Mouse (Mus musculus) cerebellum, postnatal 25 days (tissue): Measurements from ENCODE around the gene Nfx1.
A peak's percentile ranks its signal among the peaks of the same experiment; 100 is the strongest.
"Not testable (repeated sequence)": the region's sequence is repeated elsewhere in the genome, so short reads cannot be mapped to it uniquely, and the experiment has no call there.

ENCODE experiments used
- DNase-seq, 2 experiments: peaks; one replicate each; pipeline ENCODE4 v3.0.0; 2021; ENCODE audit warnings: mixed read lengths in 2 of 2

Nfx1 gene

DNA sequence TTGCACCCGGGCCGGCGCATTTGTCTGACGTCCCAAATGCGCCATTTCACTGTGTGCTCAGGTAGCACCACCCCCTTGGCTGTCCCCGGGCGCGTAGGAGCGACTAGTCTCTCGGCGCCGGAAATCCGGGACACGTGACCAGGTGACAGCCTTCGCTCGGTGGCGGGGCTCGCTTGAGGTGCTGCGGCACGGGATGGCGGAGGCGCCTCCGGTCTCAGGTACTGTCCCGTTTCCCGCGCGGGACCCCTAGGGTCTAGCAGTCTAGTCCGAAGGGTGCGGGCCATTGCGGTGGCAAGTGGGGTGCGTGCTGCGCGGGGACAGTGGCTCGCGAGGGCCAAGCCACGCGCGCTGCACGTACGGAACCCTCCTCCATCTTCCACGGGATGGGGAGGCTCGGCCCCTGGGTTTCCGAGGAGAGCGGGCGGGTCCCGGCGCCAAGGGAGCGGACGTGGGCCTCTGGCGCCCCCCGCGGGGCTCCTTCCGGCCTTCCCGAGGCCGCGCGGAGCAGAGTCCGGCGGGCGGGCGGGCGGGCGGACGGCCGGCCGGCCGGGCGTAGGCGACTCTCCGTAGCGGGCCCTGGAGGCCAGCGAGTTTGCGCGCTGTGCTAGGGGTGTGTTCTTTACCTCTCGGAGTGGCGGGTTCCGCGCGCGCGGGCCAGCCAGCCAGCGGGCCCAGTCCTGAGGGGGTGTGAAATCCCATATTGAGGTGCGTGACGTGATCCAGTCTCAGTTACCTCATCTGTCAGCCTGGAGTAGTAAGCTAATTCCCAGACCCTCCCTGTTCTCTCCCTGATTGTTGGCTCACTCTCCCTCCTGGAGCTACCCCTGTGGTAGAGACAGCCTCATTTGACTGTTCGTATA, at the start of gene Nfx1:
Nfx1 (plus strand) TSS at position 65 of the 860 bp plus-strand sequence.
- DNase-seq = peak; percentile 97 to 98

DNA sequence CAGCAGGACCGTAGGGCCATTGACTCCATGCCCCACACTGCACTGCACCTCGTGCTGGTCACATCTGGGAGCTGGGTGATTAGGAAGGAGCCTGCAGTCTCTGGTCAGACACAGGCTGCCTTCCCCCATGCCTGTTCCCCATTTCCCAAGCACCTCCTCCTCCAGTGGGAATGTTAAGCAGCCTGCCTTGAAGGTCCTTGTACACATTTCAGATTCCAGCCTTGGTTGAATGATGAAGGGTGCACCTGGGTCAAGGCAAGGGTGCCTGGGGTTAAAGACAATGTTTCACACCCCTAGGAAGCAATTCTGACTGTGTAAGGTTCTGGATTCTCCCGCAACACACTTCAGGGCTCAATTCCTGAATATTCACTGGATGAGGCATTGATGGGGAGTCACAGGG, 49.4 kb upstream of the Nfx1 start:
- DNase-seq = no peak

DNA sequence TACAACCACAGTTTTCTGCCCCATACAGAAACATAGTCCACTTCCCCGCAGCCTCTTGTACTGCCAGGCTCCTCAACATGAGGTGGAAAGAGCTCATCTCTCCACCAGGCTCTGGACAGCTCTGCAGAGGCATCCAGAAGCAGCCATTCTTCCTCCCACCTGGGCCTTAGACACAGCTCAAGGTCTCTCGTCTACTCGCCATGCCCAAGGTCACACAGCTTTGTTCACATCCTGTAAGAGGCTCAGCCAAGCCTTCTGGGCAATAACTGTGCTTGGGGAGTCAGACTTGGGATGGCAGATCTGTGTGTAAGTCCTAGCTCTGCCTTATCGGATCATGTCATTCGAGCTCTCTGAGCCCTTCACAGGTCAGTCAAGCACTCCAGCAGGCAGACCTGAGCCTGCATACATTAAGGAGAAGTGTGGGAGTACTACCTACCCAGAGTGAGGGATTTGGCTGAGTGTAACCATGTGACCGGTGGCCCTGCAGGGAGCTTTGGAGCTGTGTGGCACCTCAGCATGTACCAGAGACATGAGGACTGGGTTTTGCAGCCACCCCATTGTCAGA, 47.5 kb upstream of the Nfx1 start:
- DNase-seq = no peak

DNA sequence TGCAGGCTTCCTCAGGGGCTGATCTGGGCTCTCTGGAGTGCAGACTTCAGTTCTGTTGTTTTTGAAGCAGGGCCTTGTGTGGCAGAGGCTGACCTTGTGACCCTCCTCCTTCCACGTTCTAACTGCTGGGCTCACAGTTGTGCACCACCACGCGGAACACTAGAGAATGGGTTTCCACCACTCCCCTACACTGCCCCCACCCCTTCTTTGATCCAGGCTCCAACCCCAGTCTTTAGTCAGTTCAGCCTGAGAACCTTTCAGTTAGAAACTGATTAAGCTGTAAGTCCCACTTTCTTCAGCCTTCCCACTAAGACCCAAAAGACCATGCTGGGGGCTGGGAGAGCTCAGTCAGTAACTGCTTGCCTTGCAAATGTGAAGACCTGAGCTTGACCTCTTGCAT, 45.1 kb upstream of the Nfx1 start:
- no peak for DNase-seq

DNA sequence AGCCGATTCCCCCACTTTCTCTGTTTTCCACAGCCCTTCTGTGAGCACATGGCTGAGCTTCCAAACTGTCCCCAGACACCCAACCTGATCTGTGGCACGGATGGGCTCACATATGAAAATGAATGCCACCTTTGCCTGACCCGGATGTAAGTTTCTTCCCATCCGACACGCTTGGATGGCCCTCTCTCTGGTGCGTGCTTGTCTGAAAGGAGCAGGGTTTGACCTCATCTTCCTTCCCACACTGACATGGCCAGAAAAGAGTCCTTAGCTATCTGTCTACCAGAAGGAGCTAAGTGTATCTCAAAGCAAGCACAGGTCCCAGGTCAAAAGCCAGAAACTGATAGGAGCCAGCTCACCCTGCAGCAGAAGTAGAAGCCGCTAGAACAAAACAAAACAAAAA, 41.7 kb upstream of the Nfx1 start:
- no peak for DNase-seq

DNA sequence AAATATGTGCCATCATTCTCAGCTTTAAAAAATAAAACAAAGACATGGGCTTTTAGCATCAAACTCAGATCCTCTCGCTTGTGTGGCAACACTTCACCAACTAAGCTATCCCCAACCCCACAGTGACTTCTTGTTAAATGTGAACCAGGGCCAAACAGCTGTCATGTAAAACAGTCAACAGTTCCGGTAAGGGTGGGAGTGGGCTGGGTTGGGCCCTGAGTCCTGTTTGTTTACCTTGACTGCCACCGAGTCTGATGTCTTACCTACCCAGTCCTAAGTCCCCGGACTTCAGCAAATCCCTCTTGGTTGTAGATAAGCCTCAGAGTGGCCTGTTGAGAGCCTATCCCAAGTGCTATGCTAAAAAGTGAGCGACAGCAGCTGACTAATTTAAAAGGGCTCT, 37.0 kb upstream of the Nfx1 start:
- DNase-seq = no peak

DNA sequence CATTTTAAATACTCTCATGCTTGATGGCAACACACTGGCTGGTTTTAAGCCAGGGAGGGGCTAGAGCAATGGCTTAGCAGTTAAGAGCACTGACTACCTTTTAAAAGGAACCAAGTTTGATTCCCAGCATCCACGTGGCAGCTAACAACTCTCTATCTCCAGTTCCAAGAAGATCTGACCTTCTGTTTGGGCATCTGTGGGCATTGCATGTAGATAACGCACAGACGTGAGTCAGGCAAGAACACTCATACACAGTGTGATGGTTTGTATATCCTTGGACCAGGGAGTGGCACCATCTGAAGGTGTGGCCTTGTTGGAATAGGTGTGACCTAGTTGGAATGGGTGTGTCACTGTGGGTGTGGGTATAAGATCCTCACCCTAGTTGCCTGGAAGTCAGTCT, 36.3 kb upstream of the Nfx1 start:
- DNase-seq = not testable (repeated sequence)

DNA sequence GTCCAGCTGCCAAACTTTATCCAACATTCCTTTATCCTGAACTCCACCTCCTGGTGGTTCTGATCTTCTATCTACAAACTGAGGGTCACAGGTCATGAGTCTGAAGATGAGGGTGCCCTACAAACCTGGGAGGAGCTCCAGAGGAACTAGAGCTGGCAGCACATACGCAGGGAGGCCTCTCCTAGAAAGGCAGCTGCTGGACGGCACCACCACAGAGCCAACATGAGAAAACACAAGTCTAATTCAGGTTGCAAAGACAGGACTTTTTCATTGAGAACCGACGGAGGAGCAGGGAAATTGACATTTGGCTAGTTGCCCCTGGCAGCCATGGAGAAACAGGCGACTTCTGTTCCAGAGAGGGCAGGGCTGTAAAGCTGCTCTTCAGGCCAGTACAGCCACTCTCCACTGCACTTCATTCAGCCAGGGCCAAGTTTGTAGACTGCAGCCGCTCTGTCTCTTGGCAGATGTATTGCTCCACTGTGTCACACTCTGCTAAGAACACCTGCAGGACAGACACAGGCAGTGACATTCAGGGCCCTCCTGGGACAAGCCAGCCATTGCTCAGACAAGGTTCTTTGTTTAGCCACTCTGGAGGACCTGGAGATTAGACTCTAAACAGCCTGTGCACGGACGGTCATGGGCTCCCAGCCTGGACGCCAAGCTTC, 34.4 kb upstream of the Nfx1 start:
- peak; percentile 23 to 45 for DNase-seq

DNA sequence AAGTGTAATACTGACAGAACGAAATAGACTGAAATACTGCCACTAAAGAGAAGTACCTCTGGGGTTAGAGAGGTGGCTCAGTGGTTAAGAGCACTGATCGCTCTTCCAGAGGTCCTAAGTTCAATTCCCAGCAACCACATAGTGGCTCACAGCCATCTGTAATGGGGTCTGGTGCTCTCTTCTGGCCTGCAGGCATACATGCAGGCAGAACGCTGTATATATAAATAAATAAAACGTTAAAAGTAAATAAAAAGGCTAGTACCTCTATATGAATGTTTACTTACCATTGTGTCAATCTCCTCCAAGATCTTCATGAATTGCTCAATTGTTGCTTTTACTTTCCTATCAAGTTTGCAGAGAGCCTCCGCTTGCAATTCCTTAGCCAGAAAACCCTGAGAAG, 31.9 kb upstream of the Nfx1 start:
- no peak for DNase-seq

DNA sequence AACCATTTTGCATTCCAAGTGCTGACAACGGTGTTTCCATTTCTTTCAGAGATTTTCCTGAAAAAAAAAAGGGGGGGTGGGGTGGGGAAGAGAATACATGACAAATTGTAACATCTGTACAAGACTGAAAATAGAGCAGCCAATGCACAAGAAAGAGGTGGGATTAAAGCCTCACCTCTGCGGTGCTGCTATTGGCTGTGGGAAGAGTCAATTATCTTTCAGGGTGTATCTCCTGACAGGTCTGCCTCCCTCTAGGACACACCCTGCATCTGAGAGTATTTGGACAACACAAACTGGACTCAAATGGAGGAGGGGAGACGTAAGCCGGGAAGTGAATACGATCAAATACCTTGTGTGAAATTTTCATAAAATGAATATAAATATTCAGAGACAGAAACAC, 27.1 kb upstream of the Nfx1 start:
- DNase-seq = no peak

DNA sequence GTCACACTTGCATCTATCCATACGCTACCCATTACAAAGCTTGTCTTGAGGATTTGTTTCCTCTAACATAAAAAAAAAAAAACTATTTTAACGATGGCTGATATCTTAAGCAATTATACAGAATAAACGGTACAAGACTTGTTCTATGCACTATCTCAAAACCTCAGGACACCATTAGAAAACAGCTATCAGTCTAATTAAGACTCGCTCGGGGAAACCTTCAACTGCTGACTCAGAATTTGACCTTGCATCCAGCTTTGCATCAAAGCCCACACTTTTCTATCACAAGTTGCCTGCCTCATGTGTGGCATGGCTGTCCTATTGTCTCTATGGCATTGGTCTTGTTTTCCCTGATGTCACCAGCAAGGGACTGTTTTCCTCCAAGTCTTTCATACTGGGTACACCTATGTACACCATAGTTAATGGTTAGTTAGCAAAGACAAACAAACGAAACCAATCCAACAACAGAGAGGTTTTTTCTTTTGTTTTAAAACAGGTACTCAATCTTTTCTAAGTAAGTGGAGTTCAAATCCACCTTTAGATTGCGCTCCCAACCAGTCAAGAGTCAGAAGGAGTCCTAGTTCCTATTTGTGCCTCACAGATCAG, 24.1 kb upstream of the Nfx1 start:
- DNase-seq = no peak

DNA sequence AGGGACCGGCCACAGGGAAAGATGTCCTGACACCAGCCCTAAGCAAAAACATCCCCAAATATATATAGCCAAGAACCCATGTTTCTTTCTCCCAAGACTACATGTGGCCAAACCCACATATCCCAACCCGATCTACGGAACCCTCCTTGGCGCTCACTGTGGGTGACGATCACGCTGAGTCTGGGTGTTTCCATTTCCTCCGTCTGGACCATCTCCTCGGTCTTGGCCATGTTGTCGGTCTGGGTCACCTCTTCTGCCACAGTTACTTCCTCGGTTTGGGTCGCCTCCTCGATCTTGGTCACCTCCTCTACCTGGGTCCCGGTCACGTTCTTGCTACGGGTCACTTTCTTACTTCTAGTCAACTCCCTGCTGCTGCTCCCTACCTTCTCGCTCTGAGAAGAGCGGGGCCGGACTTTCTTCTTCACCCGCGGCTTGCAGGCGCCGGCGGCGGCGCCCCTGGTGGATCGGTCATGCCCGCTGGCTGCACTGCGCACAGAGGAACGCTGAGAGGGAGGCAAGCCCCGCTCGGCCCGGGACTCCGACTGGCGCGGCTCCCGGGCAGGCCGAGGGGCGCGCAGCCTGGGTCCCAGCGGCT, 23.0 kb upstream of the Nfx1 start:
- no peak for DNase-seq

DNA sequence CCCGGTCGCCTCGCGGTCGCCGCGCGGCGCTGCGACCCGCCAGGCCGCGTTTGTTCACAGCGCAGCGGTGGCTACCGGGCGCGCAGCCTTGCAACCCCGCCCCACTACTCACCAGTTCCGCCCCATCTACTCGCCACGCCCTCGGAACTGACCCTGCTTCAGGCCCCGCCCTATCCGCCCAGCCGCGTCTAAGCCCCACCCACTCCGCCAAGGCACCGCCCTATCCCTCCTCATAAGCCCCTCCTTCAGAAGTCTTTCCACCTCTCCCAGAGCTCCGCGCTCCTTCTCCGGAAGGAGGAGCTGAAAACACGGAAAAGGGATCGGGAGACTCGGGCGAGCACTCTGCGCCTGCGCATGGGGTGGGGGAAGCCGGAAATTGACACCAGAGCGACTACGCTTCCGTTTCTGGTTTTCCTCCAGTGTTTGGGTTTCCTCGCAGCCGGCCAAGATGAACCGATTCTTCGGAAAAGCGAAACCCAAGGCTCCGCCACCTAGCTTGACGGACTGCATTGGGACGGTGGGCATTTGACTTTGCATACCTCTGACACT, 22.5 kb upstream of the Nfx1 start, which contains the start of the genes Bag1 and Chmp5:
Bag1 (minus strand) TSS at position 135 of the 549 bp plus-strand sequence.
Chmp5 (plus strand) TSS at position 248 of the 549 bp plus-strand sequence.
- DNase-seq = peak; percentile 98 to 99

DNA sequence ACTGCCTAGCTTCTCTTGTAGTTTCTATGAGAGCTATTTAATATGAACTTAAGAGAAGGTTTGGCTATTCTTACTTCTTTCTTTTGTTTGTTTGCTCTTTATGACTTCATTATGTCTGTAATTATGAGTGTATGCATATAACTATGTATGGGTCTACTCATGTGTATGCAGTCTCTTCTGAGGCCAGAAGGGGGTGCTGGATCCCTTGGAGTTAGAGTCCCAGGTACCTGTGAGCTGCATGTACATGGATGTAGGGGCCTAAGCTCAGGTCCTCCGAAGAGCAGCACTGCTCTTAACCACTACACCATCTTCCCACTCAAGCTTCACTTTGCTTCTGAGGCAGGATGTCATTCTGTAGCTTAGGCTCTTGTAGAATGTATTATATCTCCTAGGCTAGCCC, 17.2 kb upstream of the Nfx1 start:
- DNase-seq = peak in 1 of 2 experiments; percentile 12

DNA sequence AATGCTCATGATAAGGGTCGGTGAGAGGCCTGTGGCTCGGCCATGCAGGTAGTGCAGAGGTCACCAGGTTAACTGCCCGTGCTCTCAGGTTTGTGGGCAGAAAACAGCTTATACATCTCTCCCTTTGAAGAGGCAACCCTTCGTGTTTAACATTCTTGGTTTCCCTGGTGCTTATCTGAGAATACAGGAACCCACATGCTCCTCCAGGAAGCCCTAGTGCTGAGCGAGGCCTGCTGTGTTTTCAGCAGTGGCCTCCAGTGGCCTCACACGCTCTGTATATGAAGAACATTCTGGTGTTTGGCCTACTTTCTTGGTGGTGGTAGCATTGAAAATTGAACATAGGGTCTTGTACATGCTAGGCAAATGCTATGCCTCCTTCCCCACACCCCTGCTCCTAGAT, 14.8 kb upstream of the Nfx1 start:
- no peak for DNase-seq

DNA sequence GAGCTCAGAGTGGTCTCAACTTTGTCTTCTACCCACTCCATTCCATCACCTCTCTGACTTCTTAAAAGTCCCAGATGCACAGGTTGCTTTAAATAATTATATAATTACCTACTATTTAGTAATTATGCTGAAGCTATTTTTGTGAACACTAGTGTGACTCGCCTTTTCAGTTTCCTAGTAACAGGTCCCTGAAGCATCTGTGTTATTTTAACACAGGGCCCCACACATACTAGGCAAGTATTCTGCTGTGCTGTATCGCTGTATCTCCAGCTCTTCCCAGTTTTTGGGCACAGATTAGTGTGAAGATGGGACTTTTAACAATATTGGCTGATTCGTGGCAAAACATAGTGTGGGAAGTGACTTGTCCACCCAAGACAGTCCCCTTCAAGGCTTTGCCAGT, 7.2 kb upstream of the Nfx1 start:
- no peak for DNase-seq

DNA sequence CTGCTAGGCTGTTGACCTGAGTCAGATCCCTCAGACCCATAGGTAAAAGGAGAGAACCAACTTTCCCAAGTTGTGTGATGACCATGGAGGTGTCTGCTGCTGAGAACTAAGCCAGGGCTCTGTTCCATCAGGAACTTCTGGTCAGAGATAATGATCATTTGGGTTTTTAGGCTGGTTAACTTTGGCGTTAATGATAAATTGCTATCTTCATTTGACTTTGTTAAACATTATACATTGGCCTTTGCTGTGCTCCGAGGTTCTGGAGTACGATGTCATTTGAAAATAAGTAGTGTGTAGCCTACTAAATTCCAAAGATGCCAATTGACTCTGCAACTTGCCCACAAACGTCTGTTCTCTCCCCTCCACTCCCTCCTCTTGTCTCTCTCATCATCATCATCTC, 1.5 kb upstream of the Nfx1 start:
- no peak for DNase-seq

DNA sequence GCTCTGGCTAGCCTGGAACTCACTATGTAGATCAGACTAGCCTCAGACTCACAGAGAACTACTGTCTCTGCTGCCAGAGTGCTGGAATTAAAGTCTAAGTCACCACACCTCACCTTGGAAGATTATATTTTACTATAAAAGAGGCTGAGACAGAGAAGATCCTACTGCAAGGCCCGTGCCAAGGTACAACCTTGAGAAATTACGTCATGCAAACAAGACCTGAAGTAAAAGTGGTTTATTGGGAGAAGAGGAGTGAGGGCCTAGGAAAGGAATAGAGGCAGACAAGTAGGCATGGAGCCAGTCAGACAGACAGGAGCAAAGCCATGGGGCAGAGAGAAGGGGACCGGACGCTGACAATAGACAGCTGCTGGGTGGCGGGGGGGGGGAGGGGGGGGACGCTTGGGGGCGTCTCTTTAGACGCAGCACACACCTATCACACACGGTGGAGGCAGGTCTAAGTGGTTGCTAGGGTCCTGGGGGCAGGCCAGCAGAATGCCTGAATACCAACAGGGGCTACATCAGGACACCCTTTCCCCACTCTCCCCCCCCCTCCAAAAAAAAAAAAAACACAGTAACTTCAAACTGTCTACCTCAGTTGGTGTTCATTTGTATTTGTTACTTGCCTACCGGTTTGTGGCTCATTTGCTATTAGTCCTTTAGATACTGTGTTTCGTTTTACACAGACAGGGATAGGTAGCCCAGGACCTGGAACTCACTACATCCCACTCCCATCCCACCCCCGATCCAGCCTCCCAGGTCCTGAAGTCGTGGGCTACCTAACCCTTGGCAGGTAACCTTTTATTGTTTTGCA, 720 bp upstream of the Nfx1 start:
- DNase-seq = peak; percentile 12 to 26

DNA sequence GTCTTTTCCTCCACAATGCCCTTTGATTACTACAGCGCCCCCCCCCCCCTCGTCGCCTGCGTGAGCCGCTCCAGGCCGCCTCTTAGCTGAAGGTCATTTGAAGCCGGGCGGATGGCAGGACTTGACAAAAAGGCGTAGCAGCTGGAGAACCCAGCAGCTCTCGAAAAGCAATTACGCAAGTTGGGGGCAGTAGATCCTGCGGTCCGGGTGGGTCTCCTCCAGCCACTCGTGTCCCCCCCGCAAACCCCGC, 189 bp upstream of the Nfx1 start:
- no peak for DNase-seq

DNA sequence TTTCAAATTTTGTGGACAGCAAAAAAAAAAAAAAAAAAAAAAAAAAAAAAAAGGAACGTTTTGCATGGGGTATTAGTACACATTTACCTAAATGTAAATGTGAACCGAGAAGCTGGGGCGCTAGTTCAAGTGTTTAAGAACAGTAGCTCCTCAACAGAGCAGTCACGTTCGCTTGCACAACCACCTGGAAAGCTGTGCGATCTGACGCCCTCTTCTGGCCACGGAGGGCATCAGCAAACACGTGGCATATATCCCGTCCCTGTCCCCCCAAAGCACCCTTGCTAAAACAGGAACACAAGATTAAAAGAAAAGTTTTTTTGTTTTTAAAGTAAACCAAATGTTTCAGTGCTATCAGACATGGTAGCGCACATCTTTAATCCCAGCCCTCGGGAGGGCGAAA, 1.0 kb downstream of the Nfx1 start:
- DNase-seq = peak in 1 of 2 experiments; percentile 46

DNA sequence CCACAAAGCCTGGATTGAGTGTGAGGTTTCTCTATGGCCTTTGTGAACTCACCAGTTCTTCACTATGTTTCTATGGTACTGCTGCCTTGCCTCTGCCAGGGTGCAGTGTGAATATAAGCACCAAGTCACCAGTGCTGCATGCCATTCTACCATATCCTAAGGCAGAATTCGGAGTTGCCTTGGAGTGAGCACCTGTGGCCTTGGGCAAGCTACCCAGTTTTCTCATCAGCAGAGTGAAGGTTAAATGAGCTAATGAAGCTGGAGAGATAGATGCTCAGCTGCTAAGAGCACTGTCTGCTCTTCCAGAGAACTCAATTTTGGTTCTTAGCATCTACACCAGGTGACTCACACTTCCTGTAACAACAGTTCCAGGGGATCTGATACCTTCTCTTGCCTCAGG, 3.3 kb downstream of the Nfx1 start:
- DNase-seq = no peak

DNA sequence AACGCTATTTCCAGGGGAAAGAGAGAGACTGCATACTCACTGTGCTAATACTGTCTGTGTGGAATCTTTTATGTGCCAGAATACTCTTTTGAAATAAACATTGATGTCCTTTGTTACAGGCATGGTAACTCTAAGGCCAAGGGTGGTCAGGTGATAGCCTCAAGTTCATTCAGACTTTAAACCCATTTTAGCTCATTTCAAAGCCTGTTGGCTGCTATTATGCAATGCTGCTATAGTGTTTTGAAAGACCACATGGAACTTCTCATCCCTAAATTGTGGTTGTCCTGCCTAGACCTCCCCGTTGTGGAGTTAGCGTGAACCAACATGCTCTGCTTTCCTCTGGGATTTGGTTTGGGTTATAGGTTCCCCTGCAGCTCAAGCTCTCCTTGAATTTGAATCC, 5.0 kb downstream of the Nfx1 start:
- DNase-seq = no peak
